Mouse (Mus musculus) midbrain, postnatal 0 days (tissue): ENCODE measurements around the gene Myzap. TPM values are rescaled to one million over a fixed set of nuclear protein-coding genes. Genes with fewer than 3 reads are reported as not detected.
"Not testable (repeated sequence)": the region's sequence is repeated elsewhere in the genome, so short reads cannot be mapped to it uniquely, and the experiment has no call there.

Experiments used
- ATAC-seq: fragments of 200-750 bp; cut with Nextera tagmentation; 2 replicates; pipeline ENCODE4 v1.8.0; 2017; ENCODE audit warnings: moderate number of reproducible peaks, mild to moderate bottlenecking, moderate TSS enrichment, moderate library complexity; ENCODE audit not compliant: low FRiP score
- DNase-seq: peaks from one replicate; pipeline ENCODE4 v3.0.0-alpha.2; 2015; ENCODE audit warnings: low spot score
- H3K27ac ChIP-seq: fragments of 300-500 bp; sonication (generic); 2 replicates; pipeline ENCODE4 v1.5.1; 2014; ENCODE audit warnings: low read depth, mild to moderate bottlenecking, low read length, mixed read lengths
- H3K27me3 ChIP-seq: fragments of 300-500 bp; sonication (generic); 2 replicates; pipeline ENCODE4 v1.6.1; 2014; ENCODE audit warnings: low read length, control low read depth, mixed read lengths; ENCODE audit not compliant: insufficient read depth
- H3K36me3 ChIP-seq: fragments of 300-500 bp; sonication (generic); 2 replicates; pipeline ENCODE4 v1.6.1; 2014; ENCODE audit warnings: low read length, control low read depth, mixed read lengths; ENCODE audit not compliant: insufficient read depth
- H3K4me1 ChIP-seq: fragments of 300-500 bp; sonication (generic); 2 replicates; pipeline ENCODE4 v1.6.1; 2014; ENCODE audit warnings: mild to moderate bottlenecking, control low read depth, antibody characterized with exemption, low read length, mixed read lengths; ENCODE audit not compliant: insufficient read depth
- H3K4me2 ChIP-seq: fragments of 300-500 bp; sonication (generic); 2 replicates; pipeline ENCODE4 v1.6.1; 2014; ENCODE audit warnings: low read depth, mild to moderate bottlenecking, low read length, mixed read lengths; ENCODE audit not compliant: poor library complexity, severe bottlenecking
- H3K4me3 ChIP-seq: fragments of 300-500 bp; sonication (generic); 2 replicates; pipeline ENCODE4 v1.5.1; 2014; ENCODE audit warnings: low read depth, mild to moderate bottlenecking, low read length, moderate library complexity
- H3K9ac ChIP-seq: fragments of 300-500 bp; sonication (generic); replicated peaks from 2 replicates; pipeline ENCODE4 v1.6.1; 2014; ENCODE audit warnings: mild to moderate bottlenecking, low read length, moderate library complexity, mixed read lengths; ENCODE audit not compliant: poor library complexity, severe bottlenecking
- H3K9me3 ChIP-seq: fragments of 300-500 bp; sonication (generic); 2 replicates; pipeline ENCODE4 v1.6.1; 2016; ENCODE audit warnings: low read length, control low read depth
- CTCF ChIP-seq: IDR thresholded peaks from 2 replicates; pipeline ENCODE4 v1.5.1; 2016; ENCODE audit warnings: antibody characterized with exemption, mild to moderate bottlenecking
- WGBS: fragments of 180-500 bp; shearing (Covaris S2); extraction: QIAGEN DNeasy Blood & Tissue Kit; methylation state at CpG from one replicate; pipeline ENCODE4 v1.1.7; 2014; 5-methylcytosine and 5-hydroxymethylcytosine counted together
- polyA plus RNA-seq: library from polyadenylated mRNA; unstranded; fragments of >200 nt; fragmentation: Nextera tagmentation; extraction: Ambion mirVana; gene quantifications from 2 replicates; pipeline ENCODE4 v1.2.1, GENCODE M21; 2015
- total RNA-seq: library from RNA; depleted of rRNA; stranded (reverse); fragments of >200 nt; gene quantifications from 2 replicates; pipeline ENCODE4 v1.2.3, GENCODE M21; 2014

The Myzap gene
- total and polyA plus RNA-seq, 2 experiments from 2014 or later: 0.99 to 2.1 TPM

DNA sequence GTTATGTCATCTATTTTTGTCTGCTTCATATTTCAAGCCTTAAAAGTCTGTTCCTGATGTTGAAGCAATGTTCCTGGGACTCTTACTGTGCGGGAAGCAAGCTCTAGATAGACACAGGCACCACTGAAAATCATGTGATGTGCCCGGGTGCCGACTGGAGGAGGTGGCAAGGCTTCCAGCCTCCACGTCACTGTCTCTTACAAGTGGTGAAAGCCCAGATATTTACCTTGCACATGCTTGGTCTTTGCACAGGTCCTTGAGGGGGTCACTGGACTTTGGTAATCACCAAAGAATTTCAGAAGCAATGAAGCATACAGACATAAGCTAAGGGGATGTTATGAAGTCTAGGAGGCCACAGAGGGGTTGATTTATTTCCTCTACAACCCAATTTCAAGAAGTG, 29.8 kb upstream of the Myzap start:
- Histone ChIP-seq H3K4me1 (0 out of 2 replicates have a peak, but pooled peaks cover 4% of the 10 kb centered on the region), H3K9me3 (no peaks in the 10 kb centered on the region), H3K4me2 (no peak overlapping the region), H3K4me3 (no peak overlapping the region), H3K27ac (no peak overlapping the region), H3K27me3 (no peaks in the 10 kb centered on the region), H3K9ac (no peak overlapping the region), H3K36me3 (no peaks in the 10 kb centered on the region)
- ATAC-seq: no peak
- DNase-seq: no peak
- no peak for TF ChIP-seq CTCF
- 89% methylated on average over 4 of the region's 4 CpGs for WGBS

- not testable (repeated sequence) for H3K9ac ChIP-seq, ATAC-seq, H3K27me3 ChIP-seq, H3K36me3 ChIP-seq, H3K9me3 ChIP-seq, DNase-seq, H3K27ac ChIP-seq, H3K4me3 ChIP-seq, H3K4me2 ChIP-seq, H3K4me1 ChIP-seq
- WGBS: 83% methylated on average over 5 of the region's 5 CpGs
These were observed 28.0 kb upstream of the Myzap start for GRCm38 (mm10) chr9:71620116-71620515.

- Histone ChIP-seq H3K9me3 (no peaks in the 10 kb centered on the region), H3K27ac (no peak overlapping the region), H3K27me3 (no peaks in the 10 kb centered on the region), H3K9ac (no peak overlapping the region), H3K4me2 (no peak overlapping the region), H3K4me3 (no peak overlapping the region), H3K36me3 (no peaks in the 10 kb centered on the region), H3K4me1 (no peaks in the 10 kb centered on the region)
- DNase-seq: peak; percentile 24
- WGBS: 59% methylated on average over 8 of the region's 8 CpGs
- peak; percentile 65 for TF ChIP-seq CTCF
- no peak for ATAC-seq
These were observed 25.2 kb upstream of the Myzap start for GRCm38 (mm10) chr9:71617363-71617762.

DNA sequence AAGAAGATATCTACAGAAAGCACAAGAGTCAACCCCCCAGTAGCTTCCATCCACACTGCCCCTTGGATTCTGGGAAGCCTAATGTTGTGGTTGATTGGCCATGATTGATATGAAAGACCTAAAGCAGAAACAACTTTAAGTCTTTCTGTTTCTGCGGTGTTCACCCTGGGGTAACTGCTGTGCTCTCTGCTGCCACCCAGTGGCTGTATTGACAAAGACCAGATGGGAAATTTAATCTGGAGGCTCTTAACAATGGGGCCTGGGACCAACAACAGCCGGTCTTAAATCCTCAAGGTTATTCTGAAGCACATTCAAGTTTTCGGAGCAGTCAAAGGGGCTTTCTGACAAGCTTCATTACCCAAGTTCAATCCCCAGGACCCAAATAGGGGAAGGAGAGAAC, 24.0 kb upstream of the Myzap start:
- peak; percentile 84 for DNase-seq
- no peaks in the 10 kb centered on the region for H3K36me3 ChIP-seq
- WGBS: 5% methylated on average over 3 of the region's 3 CpGs
- H3K4me2 ChIP-seq: no peak overlapping the region
- H3K4me1 ChIP-seq: no peaks in the 10 kb centered on the region
- no peak for ATAC-seq
- H3K9me3 ChIP-seq: no peaks in the 10 kb centered on the region
- H3K27me3 ChIP-seq: no peaks in the 10 kb centered on the region
- no peak overlapping the region for H3K9ac ChIP-seq
- H3K27ac ChIP-seq: no peak overlapping the region
- H3K4me3 ChIP-seq: no peak overlapping the region
- TF ChIP-seq CTCF: peak; percentile 94

- no peak overlapping the region for H3K27ac ChIP-seq
- no peaks in the 10 kb centered on the region for H3K27me3 ChIP-seq
- no peak overlapping the region for H3K4me3 ChIP-seq
- no peaks in the 10 kb centered on the region for H3K9me3 ChIP-seq
- H3K36me3 ChIP-seq: no peaks in the 10 kb centered on the region
- DNase-seq (peak; percentile 18), ATAC-seq (no peak)
- H3K9ac ChIP-seq: no peak overlapping the region
- no peak overlapping the region for H3K4me2 ChIP-seq
- 39% methylated on average over 2 of the region's 2 CpGs for WGBS
- H3K4me1 ChIP-seq: no peaks in the 10 kb centered on the region
- peak; percentile 75 for TF ChIP-seq CTCF
These were observed 22.5 kb upstream of the Myzap start for GRCm38 (mm10) chr9:71614643-71615042.

DNA sequence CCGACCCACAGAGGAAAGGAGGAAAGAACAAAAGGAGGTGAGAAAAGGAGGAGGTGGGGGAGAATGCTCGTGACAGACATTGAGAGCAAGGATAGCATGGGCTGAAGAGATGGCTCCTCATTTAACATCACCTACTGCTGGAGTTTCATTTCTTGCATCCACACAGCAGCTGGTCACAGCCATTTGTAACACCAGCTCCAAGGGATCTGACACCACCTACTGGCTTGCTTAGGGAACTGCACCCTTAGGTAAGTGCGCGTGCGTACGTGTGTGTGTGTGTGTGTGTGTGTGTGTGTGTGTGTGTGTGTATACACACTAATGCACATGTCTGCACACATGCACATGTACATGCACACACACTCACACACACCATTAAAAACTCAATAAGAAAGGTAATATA, 20.8 kb upstream of the Myzap start:
- Histone ChIP-seq H3K9me3 (no peaks in the 10 kb centered on the region), H3K36me3 (no peaks in the 10 kb centered on the region), H3K4me1 (no peaks in the 10 kb centered on the region), H3K27me3 (no peaks in the 10 kb centered on the region), H3K4me3 (no peak overlapping the region), H3K27ac (no peak overlapping the region), H3K9ac (no peak overlapping the region), H3K4me2 (no peak overlapping the region)
- 84% methylated on average over 6 of the region's 6 CpGs for WGBS
- TF ChIP-seq CTCF: peak; percentile 77
- DNase-seq (peak; percentile 36), ATAC-seq (no peak)
